ENCODE assay signal across 8 mouse cellular contexts in the genomic region with DNA sequence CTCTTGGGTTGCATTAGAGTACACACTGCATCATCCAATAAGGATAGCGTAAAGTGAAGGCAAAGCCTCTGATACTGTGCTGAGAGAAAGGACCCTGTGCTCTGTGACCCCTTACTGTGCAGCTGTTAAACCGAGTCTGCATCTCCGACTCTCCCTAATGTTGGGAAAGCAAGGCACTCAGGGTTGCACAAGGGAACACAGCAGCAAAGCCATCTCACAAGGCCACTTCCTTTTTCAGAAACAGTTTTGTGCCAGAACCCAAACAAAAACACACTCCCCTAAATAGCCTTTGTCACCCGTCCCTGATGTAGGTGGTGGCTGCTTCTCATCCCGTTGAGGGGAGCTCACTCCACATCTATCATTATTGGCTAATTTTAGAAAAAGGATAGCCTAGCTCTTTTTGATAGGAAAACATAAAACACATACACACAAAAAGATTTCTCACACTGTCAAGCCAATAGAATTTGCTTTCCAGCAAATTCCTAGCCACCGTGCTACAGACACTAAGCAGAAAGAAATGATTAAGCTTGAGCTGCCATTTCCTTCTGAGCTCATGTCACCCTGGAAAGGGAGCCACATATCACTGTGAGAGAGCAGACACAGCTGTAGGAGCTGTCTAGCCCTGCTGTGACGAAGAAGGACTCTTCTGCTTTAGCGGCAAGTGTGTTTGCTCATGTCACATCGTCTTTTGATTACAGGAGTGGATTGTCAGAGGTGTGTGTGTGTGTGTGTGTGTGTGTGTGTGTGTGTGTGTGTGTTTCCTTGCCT.
DNase-seq lines count a peak whose midpoint lies in the region; ATAC-seq and TF ChIP-seq lines count a peak whose summit lies in the region.
"Had no signal": no experiment of that assay in that cellular context is flagged by ENCODE, and none has a peak within 500 bp of the region (broad histone marks: within the 10 kb centered on the region; RNA-seq: fewer than 3 reads in every experiment).

No protein-coding gene starts in this region.

- WGBS in kidney, adult 2 months, result 23% methylated on average over 9 of the region's 9 CpGs
- 15% methylated on average over 9 of the region's 9 CpGs for WGBS in heart, embryonic 13.5 days
- 25% methylated on average over 9 of the region's 9 CpGs for WGBS in kidney, embryonic 16.5 days
- WGBS in neural tube, embryonic 13.5 days, result 39% methylated on average over 9 of the region's 9 CpGs
- 57% methylated on average over 9 of the region's 9 CpGs for WGBS in forebrain, postnatal 0 days

- H3K4me2 ChIP-seq in heart, embryonic 13.5 days, result peak overlapping the region; percentile 41
- peak overlapping the region; percentile 3; the same call in 1 of the 2 replicates for H3K4me2 ChIP-seq in kidney, embryonic 16.5 days (replicated peaks; ENCODE audit: low read depth, low read length)
- no peak overlapping the region for H3K4me2 ChIP-seq in neural tube, embryonic 13.5 days
- H3K4me2 ChIP-seq in forebrain, postnatal 0 days (ENCODE audit: low read depth), result no peak overlapping the region

- H3K27ac ChIP-seq in kidney, adult 2 months (ENCODE audit: insufficient read depth, low read depth, low read length), result no peak overlapping the region
- peak overlapping the region; percentile 62 for H3K27ac ChIP-seq in heart, embryonic 13.5 days (replicated peaks)
- H3K27ac ChIP-seq in kidney, embryonic 16.5 days (ENCODE audit: low read length), result peak overlapping the region; percentile 38; the same call in 1 of the 2 replicates
- peak overlapping the region; percentile 23; the same call in 1 of the 2 replicates for H3K27ac ChIP-seq in neural tube, embryonic 13.5 days (replicated peaks)
- no peak overlapping the region for H3K27ac ChIP-seq in forebrain, postnatal 0 days (ENCODE audit: low read depth, low read length)
- H3K27ac ChIP-seq: limb, embryonic 10.5 days had no signal

- peak overlapping the region; percentile 19; the same call in 1 of the 2 replicates for H3K9ac ChIP-seq in heart, embryonic 13.5 days
- H3K9ac ChIP-seq in kidney, embryonic 16.5 days (replicated peaks; ENCODE audit: low read length), result no peak overlapping the region
- no peak overlapping the region for H3K9ac ChIP-seq in neural tube, embryonic 13.5 days
- H3K9ac ChIP-seq in forebrain, postnatal 0 days, result no peak overlapping the region

- TF ChIP-seq CTCF in kidney, adult 2 months (conservative IDR thresholded peaks at IDR 0.05; ENCODE audit: insufficient read depth, insufficient read length, low read depth, low read length), result no peak
- no peak for TF ChIP-seq CTCF in forebrain, postnatal 0 days (IDR thresholded peaks at IDR 0.05; ENCODE audit: low read depth)

- H3K4me1 ChIP-seq in kidney, adult 2 months (ENCODE audit: control insufficient read depth, insufficient read depth, low read length), result no peaks in the 10 kb centered on the region
- peaks cover 8% of the 10 kb centered on the region for H3K4me1 ChIP-seq in heart, embryonic 13.5 days
- H3K4me1 ChIP-seq in kidney, embryonic 16.5 days (ENCODE audit: insufficient read depth, low read length), result 0 out of 2 replicates have a peak, but pooled peaks cover 5% of the 10 kb centered on the region
- peaks cover 7% of the 10 kb centered on the region; the same call in 1 of the 2 replicates for H3K4me1 ChIP-seq in neural tube, embryonic 13.5 days (replicated peaks)
- H3K4me1 ChIP-seq in forebrain, postnatal 0 days (ENCODE audit: insufficient read depth), result no peaks in the 10 kb centered on the region
- H3K4me1 ChIP-seq: limb, embryonic 10.5 days had no signal

- H3K9me3 ChIP-seq in heart, embryonic 13.5 days, result no peaks in the 10 kb centered on the region
- no peaks in the 10 kb centered on the region for H3K9me3 ChIP-seq in kidney, embryonic 16.5 days (ENCODE audit: low read length)
- H3K9me3 ChIP-seq in neural tube, embryonic 13.5 days, result no peaks in the 10 kb centered on the region
- no peaks in the 10 kb centered on the region for H3K9me3 ChIP-seq in forebrain, postnatal 0 days (ENCODE audit: low read length)
- H3K9me3 ChIP-seq: limb, embryonic 10.5 days had no signal

- no peak for TF ChIP-seq POLR2A in kidney, adult 2 months (IDR thresholded peaks at IDR 0.05; ENCODE audit: low read depth, low read length)

- peak; percentile 14 for DNase-seq in kidney, adult 2 months
- DNase-seq in kidney, adult 11 months, result no peak
- DNase-seq in forebrain, postnatal 0 days, result no peak
- DNase-seq in cerebellum, postnatal 4 days (ENCODE audit: low spot score in 2 of 2), result no peak

- H3K4me3 ChIP-seq in kidney, adult 2 months (ENCODE audit: insufficient read depth, low read depth, low read length), result no peak overlapping the region
- H3K4me3 ChIP-seq in heart, embryonic 13.5 days, result no peak overlapping the region
- H3K4me3 ChIP-seq in kidney, embryonic 16.5 days (ENCODE audit: low read length), result no peak overlapping the region
- H3K4me3 ChIP-seq in neural tube, embryonic 13.5 days, result no peak overlapping the region
- no peak overlapping the region for H3K4me3 ChIP-seq in forebrain, postnatal 0 days (ENCODE audit: low read depth, low read length)
- H3K4me3 ChIP-seq: limb, embryonic 10.5 days had no signal

- no peak for ATAC-seq in heart, embryonic 13.5 days (ENCODE audit: extremely low read depth, insufficient number of reproducible peaks, low FRiP score, low TSS enrichment)
- peak; percentile 90 for ATAC-seq in kidney, embryonic 16.5 days (ENCODE audit: low FRiP score, low TSS enrichment)
- no peak; the same call in 1 of the 2 replicates for ATAC-seq in neural tube, embryonic 13.5 days (ENCODE audit: low read depth)
- no peak for ATAC-seq in forebrain, postnatal 0 days

- no peaks in the 10 kb centered on the region for H3K27me3 ChIP-seq in kidney, adult 2 months (replicated peaks; ENCODE audit: control insufficient read depth, insufficient read depth, low read length)
- H3K27me3 ChIP-seq in heart, embryonic 13.5 days (replicated peaks), result no peaks in the 10 kb centered on the region
- H3K27me3 ChIP-seq in kidney, embryonic 16.5 days (ENCODE audit: insufficient read depth, low read length), result no peaks in the 10 kb centered on the region
- no peaks in the 10 kb centered on the region for H3K27me3 ChIP-seq in neural tube, embryonic 13.5 days
- H3K27me3 ChIP-seq in forebrain, postnatal 0 days (ENCODE audit: insufficient read depth, low read length), result no peaks in the 10 kb centered on the region; the same call in 1 of the 2 replicates

- no peaks in the 10 kb centered on the region for H3K36me3 ChIP-seq in kidney, adult 2 months (ENCODE audit: control insufficient read depth, insufficient read depth, low read length)
- H3K36me3 ChIP-seq in heart, embryonic 13.5 days, result no peaks in the 10 kb centered on the region
- H3K36me3 ChIP-seq in kidney, embryonic 16.5 days (ENCODE audit: insufficient read depth, low read length), result no peaks in the 10 kb centered on the region
- no peaks in the 10 kb centered on the region for H3K36me3 ChIP-seq in neural tube, embryonic 13.5 days
- H3K36me3 ChIP-seq in forebrain, postnatal 0 days (ENCODE audit: insufficient read depth), result no peaks in the 10 kb centered on the region
- H3K36me3 ChIP-seq: limb, embryonic 10.5 days had no signal

Comparison
In these comparisons a context has a peak if more than half of its experiments do, and no peak if none do; other contexts are left out.
1. H3K27ac ChIP-seq: peak in heart, embryonic 13.5 days (single experiment), kidney, embryonic 16.5 days (single experiment) and neural tube, embryonic 13.5 days (single experiment); none in kidney, adult 2 months (single experiment) and forebrain, postnatal 0 days (single experiment).
2. H3K4me2 ChIP-seq: peak in heart, embryonic 13.5 days (single experiment) and kidney, embryonic 16.5 days (single experiment); none in neural tube, embryonic 13.5 days (single experiment) and forebrain, postnatal 0 days (single experiment).